Mouse (Mus musculus): ENCODE data around the gene Tnfsf13. TPM values are rescaled to one million over a fixed set of nuclear protein-coding genes. Genes with fewer than 3 reads are reported as not detected.
A peak's percentile ranks its signal among the peaks of the same experiment; 100 is the strongest.
"Not testable (repeated sequence)": the region's sequence is repeated elsewhere in the genome, so short reads cannot be mapped to it uniquely, and the experiment has no call there.

Tnfsf13 gene
- total RNA-seq (2021), result 1 to 10 TPM in 1 of 2 experiments, under 1 TPM in 1; 0.64 to 1.1 TPM
- long read RNA-seq, experiment 1, result 0 reads
- long read RNA-seq, experiment 2, result 0 reads

GRCm38 (mm10) chr11:69685526-69686148 is at the start of gene Tnfsf13:
Tnfsf13 (minus strand) TSS chr11:69685784.
- DNase-seq, result peak; percentile 86
- no peak for TF ChIP-seq CTCF (IDR thresholded peaks at IDR 0.05)
- H3K27ac ChIP-seq, result peak within 1 kb of the TSS; percentile 99
- intact Hi-C loops (cut with DNase I), result loop anchor here (2.0 kb wide), 1 partner anchor 21 kb away; no protein-coding TSS in a partner anchor
- H3K4me3 ChIP-seq, result peak within 1 kb of the TSS; percentile 72

DNA sequence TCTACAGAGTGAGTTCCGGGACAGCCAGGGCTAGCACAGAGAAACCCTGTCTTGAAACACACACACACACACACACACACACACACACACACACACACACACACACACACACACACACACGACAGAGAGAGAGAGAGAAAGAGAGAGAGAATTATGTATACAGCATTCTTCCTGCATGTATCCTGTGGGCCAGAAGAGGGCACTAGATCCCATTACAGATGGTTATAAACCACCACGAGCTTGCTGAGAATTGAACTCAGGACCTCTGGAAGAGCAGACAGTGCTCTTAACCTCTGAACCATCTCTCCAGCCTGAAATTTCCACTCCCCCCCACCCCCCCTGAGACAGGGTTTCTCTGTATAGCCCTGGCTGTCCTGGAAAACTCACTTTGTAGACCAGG is 45.8 kb upstream of the Tnfsf13 start:
- TF ChIP-seq CTCF (IDR thresholded peaks at IDR 0.05), result peak; percentile 33

GRCm38 (mm10) chr11:69729063-69729462 is 43.5 kb upstream of the Tnfsf13 start:
- no peak overlapping the region for H3K4me3 ChIP-seq
- intact Hi-C loops (cut with DNase I), result no loop called here
- peak; percentile 78 for TF ChIP-seq CTCF (IDR thresholded peaks at IDR 0.05)
- peak; percentile 66 for DNase-seq
- no peak overlapping the region for H3K27ac ChIP-seq

More for the DNA sequence above, 45.8 kb upstream of the Tnfsf13 start:
- H3K27ac ChIP-seq, H3K4me3 ChIP-seq, DNase-seq: not testable (repeated sequence)
- intact Hi-C loops (cut with DNase I), result loop anchor here (2.0 kb wide), 1 partner anchor 145 kb away; no protein-coding TSS in a partner anchor

DNA sequence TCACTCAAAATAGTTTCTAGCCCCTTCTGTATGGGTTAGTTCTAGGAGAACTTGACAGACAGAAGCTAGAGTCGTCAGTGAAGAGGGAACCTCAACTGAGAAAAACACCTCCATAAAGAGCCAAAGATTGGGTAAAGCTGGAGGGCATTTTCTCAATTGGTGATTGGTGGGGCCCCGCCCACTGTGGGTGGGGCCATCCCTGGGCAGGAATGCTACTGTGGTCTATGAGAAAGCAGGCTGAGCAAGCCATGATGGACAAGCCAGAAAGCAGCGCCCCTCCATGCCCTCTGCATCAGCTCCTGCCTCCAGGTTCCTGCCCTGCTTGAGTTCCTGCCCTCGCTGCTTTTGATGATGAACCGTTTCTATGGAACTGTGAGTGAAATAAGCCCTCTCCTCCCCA is 40.4 kb upstream of the Tnfsf13 start:
- Histone ChIP-seq H3K27ac (no peak overlapping the region), H3K4me3 (no peak overlapping the region)
- intact Hi-C loops (cut with DNase I), result no loop called here
- no peak for TF ChIP-seq CTCF (IDR thresholded peaks at IDR 0.05)
- DNase-seq, result no peak

DNA sequence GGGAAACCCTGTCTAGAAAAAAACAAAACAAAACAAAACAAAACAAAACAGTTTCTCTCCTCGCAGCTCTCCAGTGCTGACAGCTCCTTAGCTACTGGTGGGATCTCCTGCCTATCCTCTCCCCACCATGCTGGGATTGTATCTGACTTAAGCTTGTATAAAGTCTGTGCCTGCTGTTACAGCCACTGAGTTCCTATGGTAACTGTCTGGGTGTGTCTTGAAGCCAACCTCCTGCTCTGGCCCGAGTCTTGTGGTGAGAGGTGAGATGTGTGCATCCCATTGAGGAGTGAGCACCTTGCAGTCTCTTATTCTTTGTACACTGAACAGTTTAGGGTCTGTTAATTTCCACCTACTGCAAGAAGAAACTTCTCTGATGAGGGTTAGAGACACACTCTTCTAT is 37.5 kb upstream of the Tnfsf13 start:
- H3K27ac ChIP-seq, result no peak overlapping the region
- H3K4me3 ChIP-seq, result no peak overlapping the region
- no peak for TF ChIP-seq CTCF (IDR thresholded peaks at IDR 0.05)
- no peak for DNase-seq
- intact Hi-C loops (cut with DNase I), result no loop called here

- no peak overlapping the region for H3K27ac ChIP-seq
- no peak overlapping the region for H3K4me3 ChIP-seq
- intact Hi-C loops (cut with DNase I), result no loop called here
- DNase-seq, result no peak
- TF ChIP-seq CTCF (IDR thresholded peaks at IDR 0.05), result no peak
Measured at GRCm38 (mm10) chr11:69720852-69721251, 35.3 kb upstream of the Tnfsf13 start.

GRCm38 (mm10) chr11:69719423-69719822 is 33.8 kb upstream of the Tnfsf13 start:
- TF ChIP-seq CTCF (IDR thresholded peaks at IDR 0.05), result peak; percentile 20; the same call in 1 of the 2 replicates
- Histone ChIP-seq H3K4me3 (no peak overlapping the region), H3K27ac (no peak overlapping the region)
- intact Hi-C loops (cut with DNase I), result no loop called here
- DNase-seq, result no peak

- no peak for DNase-seq
- Histone ChIP-seq H3K4me3 (no peak overlapping the region), H3K27ac (no peak overlapping the region)
- intact Hi-C loops (cut with DNase I), result no loop called here
- TF ChIP-seq CTCF (IDR thresholded peaks at IDR 0.05), result no peak
Measured at GRCm38 (mm10) chr11:69718661-69719060, 33.1 kb upstream of the Tnfsf13 start.

GRCm38 (mm10) chr11:69716953-69717352 is 31.4 kb upstream of the Tnfsf13 start:
- intact Hi-C loops (cut with DNase I), result no loop called here
- Histone ChIP-seq H3K4me3 (no peak overlapping the region), H3K27ac (no peak overlapping the region)
- no peak for TF ChIP-seq CTCF (IDR thresholded peaks at IDR 0.05)
- DNase-seq, result no peak

- intact Hi-C loops (cut with DNase I), result loop anchor here (1.0 kb wide), 1 partner anchor 34 kb away; the partner anchor contains the start of gene Senp3
- no peak for DNase-seq
- Histone ChIP-seq H3K27ac (0 out of 2 replicates have a peak overlapping the region, but pooled peaks have one; percentile 12), H3K4me3 (no peak overlapping the region)
- TF ChIP-seq CTCF (IDR thresholded peaks at IDR 0.05), result no peak
Measured at GRCm38 (mm10) chr11:69715929-69716328, 30.3 kb upstream of the Tnfsf13 start.

- peak; percentile 76 for TF ChIP-seq CTCF (IDR thresholded peaks at IDR 0.05)
- intact Hi-C loops (cut with DNase I), result loop anchor here (1.0 kb wide), 1 partner anchor 33 kb away; the partner anchor contains the start of gene Senp3
- no peak overlapping the region for H3K27ac ChIP-seq
Measured at GRCm38 (mm10) chr11:69715482-69715881, 29.9 kb upstream of the Tnfsf13 start.

GRCm38 (mm10) chr11:69714636-69715329 is 29.2 kb upstream of the Tnfsf13 start:
- no peak for DNase-seq
- peak overlapping the region; percentile 20; the same call in 1 of the 2 replicates for H3K27ac ChIP-seq
- no peak for TF ChIP-seq CTCF (IDR thresholded peaks at IDR 0.05)
- intact Hi-C loops (cut with DNase I), result loop anchor here (1.0 kb wide), 1 partner anchor 32 kb away; the partner anchor contains the start of gene Senp3
- no peak overlapping the region for H3K4me3 ChIP-seq

More at GRCm38 (mm10) chr11:69715482-69715881, 29.9 kb upstream of the Tnfsf13 start:
- no peak overlapping the region for H3K4me3 ChIP-seq
- DNase-seq, result peak; percentile 54
